Mouse (Mus musculus) retina, postnatal 1 day (tissue): Measurements from ENCODE around the gene Hes3.

Experiments used
- DNase-seq: peaks from one replicate; pipeline ENCODE4 v3.0.0-alpha.2; 2012

Gene Hes3

DNA sequence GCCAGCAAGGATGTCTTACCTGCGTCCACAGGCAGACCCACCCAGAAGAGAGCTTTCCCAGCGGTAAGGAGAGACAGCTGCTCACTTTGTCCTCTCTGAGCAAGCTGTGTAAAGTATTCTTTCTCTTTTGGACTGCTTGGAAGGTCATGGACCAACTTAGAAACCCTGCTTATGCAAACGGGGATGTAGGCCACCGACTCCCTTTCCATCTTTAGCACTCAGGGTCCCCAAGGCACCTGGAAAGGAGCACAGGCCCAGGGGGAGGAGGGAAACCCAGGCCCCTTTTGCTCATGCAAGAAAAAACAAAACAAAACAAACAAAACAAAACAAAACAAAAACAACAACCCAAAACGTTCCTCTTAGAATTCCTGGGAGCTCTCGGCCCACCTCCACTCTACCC is at the start of gene Hes3:
Gene Hes3 (minus strand): TSS at position 101 of the 400 bp plus-strand sequence.
- no peak for DNase-seq

DNA sequence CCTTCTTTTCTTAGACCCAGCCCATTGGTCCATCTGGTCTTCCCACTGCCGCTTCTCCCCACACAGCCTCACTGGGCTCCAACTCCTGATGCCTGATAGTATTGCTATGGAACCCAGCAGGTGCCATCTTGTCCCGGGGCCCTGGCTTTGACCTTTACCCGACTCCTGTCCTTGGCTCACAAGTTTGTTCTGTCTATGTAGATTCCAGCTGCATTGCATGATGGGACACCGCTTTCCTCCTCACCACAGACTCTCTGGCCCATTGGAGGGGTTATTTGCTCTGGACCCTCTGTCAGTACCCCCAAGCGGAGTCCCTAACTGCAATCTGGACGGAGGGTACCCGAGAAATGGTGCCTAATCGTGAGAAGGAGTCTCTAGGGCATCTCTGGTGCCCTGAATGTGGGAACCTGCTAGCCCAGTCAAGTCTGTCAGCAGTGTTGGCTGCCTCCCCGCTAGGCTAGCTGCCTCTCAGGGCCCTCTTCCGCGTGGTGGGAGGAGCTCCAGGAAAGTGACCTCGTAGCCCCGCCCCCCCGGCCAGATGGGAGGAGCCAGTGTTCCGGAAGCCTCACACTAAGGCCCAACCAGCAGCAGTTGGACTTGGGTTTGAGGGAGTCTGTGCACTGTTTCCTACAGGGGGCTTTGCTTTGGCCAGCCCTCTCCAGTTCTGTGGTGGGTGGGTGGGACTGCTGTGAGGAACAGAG is 49.3 kb upstream of the Hes3 start:
- DNase-seq: peak; percentile 62

- DNase-seq: no peak
Measured at GRCm38 (mm10) chr4:152339293-152339790, 47.9 kb upstream of the Hes3 start.

DNA sequence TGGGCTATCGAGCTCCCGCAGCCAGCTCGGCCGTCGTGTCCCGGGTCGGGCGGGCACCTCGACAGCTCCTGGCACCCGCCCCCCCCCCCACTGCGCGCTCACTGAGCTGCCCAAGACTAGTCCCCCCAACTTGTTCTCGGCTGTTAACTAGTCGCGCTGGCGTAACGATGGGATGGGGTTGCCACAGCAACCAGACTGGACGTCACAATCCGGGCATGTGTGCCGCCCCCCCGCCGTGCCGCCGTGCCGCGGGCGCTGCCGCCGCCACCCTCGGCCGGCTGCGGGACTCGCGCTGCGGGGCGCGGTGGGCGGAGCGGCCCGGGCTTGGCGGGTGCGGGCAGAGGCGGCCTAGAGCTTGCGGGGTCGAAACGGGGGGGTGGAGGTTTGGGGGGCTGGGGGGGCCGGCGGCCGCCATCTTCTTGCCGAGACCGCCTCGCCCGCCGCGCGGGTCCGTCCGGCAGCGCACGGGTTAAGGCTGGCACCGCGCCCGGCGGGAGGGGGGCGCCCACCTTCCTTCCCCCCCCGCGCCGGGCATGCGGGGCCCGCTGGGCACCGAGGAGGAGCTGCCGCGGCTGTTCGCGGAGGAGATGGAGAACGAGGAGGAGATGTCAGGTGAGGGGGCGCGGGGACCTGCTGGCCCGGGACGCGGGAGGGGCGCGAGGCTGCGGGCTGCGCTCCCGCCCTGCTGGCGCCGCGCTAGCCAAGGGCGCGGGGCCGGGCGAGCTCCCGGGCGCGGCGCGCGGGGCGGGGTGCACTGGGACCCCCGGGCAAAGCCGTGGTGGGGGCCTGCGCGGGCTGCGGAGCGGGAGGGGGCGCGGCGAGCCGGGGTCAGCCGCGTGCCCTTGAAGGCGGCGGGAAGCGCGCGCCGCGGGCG is 47.2 kb upstream of the Hes3 start, which contains the start of gene Chd5:
Gene Chd5 (plus strand): TSS at position 233 of the 874 bp plus-strand sequence.
- peak; percentile 72 for DNase-seq

DNA sequence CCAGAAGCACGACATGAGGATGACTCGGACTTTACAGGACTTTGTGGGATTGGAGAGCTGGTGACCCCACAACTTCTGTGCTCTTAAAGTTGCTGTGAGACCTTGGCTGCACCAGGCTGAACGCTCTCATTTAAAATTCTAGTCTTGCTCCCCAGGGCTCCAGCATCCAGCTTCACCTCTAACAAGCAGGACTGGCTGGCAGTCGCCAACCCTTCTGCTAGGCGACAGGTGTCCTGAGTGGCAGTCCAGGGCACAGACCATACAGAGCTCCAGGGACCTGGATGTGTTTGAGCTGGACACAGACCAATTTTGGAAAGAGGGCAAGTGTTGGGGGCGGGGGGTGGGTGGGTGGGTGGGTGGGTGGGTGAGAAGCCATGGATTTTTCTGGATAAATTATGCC is 46.3 kb upstream of the Hes3 start:
- peak; percentile 24 for DNase-seq

DNA sequence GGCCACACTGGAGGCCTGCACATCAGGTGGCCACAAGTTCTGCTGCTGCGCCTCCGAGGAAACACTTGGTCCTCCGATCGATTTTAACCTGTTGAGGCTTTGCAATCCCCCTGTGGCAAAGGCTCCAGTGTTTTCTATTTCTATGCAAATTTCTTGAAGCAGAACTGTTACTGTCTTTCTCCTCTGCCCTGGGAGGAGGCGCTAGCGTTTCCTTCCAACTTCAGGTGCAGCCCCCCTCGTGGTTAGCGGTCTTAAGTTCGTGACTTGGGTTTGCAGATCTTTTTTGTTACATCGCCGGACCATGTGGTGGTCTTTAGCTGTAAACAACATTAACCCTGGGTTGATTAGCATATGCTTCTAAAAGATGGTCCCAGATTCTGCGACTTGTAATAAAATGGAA is 42.1 kb upstream of the Hes3 start:
- no peak for DNase-seq

DNA sequence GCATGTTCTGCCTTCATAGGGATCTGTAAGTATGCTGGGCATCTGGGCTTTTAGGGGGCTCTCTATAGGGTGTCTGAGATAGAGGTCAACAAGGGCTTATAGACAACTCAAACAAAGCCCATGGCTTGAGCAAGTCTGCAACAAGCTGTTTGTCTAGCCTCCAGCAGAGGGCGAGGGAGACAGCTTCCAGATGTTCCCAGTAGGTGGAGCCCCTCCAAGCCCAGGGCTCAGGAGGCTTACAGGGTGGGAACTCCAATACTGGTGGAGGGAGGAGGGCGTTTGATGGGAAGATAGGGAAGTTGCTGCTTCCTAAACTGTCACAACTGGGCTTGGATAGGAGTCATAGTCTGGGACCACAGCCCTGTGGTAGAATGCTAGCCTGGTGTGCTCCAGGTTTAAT is 41.5 kb upstream of the Hes3 start:
- peak; percentile 89 for DNase-seq

DNA sequence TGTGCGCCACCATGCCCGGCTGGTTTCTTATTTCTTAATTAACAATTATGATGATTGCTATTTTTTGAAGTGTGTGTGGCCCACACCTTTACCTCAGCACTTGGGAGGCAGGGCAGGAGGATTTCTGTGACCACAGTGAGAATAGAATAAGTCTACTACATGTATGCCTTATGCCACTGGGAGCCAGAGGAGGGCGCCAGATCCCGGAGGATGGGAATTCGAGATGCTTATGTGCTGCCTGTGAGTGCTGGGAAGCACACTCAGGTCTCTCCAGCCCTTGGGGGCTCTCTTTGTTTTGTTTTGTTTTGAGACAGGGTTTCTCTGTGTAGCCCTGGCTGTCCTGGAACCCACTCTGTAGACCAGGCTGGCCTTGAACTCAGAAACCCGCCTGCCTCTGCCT is 37.2 kb upstream of the Hes3 start:
- DNase-seq: peak; percentile 50

GRCm38 (mm10) chr4:152326543-152326942 is 35.1 kb upstream of the Hes3 start:
- no peak for DNase-seq

- DNase-seq: peak; percentile 99
Measured at GRCm38 (mm10) chr4:152325574-152326411, 34.3 kb upstream of the Hes3 start, which contains the start of gene Rpl22. Gene Rpl22, plus strand, starts transcription at chr4:152325742.

- DNase-seq: no peak
Measured at GRCm38 (mm10) chr4:152324641-152325562, 33.4 kb upstream of the Hes3 start.

DNA sequence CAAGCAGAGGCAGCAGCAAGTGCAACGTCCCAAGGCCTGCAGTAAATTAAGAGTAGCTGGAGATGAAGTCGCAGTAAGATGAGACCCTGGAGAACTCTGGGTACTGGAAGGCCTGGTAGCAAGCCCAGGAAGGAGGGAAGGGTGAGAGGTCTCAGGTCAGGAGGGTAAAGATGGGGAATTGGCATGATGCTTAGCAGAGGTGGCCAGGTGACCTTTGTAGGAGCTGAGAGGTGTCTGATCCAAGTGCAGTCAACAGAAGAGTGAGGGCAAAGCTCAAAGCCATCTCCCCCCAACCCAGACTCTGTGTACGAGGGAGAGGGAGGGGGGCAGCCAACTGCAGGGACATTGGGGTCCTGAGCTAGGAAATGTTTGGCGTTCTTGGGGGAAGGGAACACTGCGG is 30.0 kb upstream of the Hes3 start:
- no peak for DNase-seq

GRCm38 (mm10) chr4:152318517-152319234 is 27.2 kb upstream of the Hes3 start, which contains the start of gene Rnf207:
Gene Rnf207, minus strand, starts transcription at chr4:152318993.
- peak; percentile 69 for DNase-seq

DNA sequence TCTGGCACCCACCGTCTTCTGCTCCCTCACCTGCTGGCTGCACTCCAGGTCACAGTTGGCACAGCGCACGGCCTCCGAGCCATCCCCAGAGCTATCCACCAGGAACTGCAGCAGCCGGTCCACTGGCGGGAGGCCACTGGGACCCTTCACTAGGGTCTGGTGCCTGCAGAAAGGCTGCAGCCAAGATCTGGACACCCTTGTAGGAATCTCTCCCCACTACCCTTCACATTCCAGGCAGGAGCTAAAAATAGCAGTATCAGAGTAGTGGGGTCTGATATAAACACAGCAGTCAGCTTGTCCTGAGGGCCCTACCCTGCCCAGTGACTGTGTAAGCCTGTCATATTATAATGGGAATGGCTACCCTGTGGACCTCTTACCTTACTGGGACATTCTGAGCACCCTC is 26.2 kb upstream of the Hes3 start:
- no peak for DNase-seq

DNA sequence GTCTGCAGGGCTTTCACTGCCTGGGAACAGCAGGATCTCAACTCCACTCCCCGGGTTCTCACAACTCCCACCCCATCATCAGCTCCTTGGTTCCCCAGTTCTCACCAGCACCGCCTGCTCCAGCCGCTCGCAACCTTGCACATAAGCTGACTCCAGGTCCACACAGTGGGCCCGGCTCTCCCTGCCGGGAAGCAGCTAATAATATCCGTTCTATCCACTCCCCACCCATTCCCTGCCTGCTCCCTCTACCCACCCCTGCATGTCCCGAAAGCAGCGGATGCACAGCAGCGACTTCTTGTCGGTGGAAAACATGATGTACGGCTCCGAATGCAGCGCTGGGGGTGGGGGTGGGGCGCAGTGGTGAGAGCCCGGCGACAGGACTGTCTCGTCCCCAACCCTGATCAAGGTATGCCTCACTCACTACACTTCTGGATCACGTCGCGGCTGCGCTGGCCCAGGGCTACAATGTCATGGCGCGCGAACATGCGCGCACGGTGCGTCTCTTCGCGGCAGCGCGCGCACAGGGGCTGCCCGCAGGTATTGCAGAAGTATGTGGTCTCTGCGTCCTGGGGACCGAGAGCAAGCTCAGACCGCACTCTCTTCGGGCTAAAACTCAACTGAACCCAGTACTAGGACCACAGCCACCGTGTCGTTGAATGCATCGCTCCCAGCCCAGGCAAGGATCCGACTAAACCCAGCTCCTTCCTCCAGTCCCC is 24.2 kb upstream of the Hes3 start:
- DNase-seq: peak; percentile 42

GRCm38 (mm10) chr4:152313934-152314333 is 22.5 kb upstream of the Hes3 start:
- DNase-seq: peak; percentile 69

DNA sequence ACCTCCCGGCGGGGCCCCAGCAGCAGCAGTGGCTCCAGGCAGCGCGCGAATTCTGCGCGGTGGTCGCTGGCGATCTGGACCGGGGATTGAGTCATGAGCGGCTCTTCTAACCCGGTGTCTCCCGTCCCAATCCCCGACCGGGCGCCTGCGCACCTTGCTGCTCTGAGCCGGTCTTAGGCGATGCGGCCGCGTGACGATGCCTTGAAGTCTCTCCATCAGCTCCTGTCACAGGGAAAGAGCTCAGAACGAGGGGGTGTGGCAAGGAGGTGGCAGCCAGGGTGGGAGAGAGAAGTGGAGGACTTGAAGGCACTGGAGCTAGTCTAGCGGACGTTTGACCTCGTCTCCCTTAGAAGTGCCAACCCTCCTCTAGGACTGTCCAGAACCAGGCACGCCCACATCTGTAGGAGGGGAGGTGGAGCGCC is 21.8 kb upstream of the Hes3 start:
- peak; percentile 66 for DNase-seq

GRCm38 (mm10) chr4:152312186-152312585 is 20.7 kb upstream of the Hes3 start:
- DNase-seq: no peak

- DNase-seq: no peak
Measured at GRCm38 (mm10) chr4:152307542-152307941, 16.1 kb upstream of the Hes3 start.

DNA sequence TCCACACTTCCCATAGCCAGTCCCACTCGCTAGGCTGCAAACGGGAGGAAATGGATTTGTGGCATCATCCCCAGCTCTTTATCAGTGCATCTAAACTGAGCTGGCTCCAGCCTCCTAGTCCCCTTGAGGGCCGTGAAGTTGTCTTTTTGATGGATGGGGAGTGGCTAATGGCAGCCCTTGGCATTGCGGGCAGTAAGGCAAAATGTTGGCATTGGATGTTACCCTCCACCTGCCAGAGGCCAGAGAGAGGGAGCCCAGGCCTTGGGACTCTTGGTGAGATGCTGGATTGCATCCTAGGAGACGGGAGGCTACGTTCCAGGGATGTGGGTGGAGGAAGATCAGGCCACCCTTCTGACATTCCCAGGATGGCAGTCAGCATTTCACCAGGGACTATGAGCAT is 14.5 kb upstream of the Hes3 start:
- DNase-seq: no peak
